Comparison of ENCODE assay signal across 13 mouse cellular contexts in genomic region chr5:139130351-139130750, GRCm38 (mm10). TPM values are rescaled to one million over a fixed set of nuclear protein-coding genes. Genes with fewer than 3 reads are reported as not detected.
DNase-seq lines count a peak whose midpoint lies in the region; ATAC-seq lines count a peak whose summit lies in the region.
"Had no signal": no experiment of that assay in that cellular context is flagged by ENCODE, and none has a peak within 500 bp of the region (broad histone marks: within the 10 kb centered on the region; RNA-seq: fewer than 3 reads in every experiment).

No protein-coding gene starts in this region.

- intact Hi-C loops in heart, postnatal 25 days (cut with DNase I): no loop called here

- no peaks in the 10 kb centered on the region for H3K36me3 ChIP-seq in embryonic facial prominence, embryonic 10.5 days (replicated peaks)
- H3K36me3 ChIP-seq in limb, embryonic 13.5 days: peaks cover 12% of the 10 kb centered on the region
- 0 out of 2 replicates have a peak, but pooled peaks cover 2% of the 10 kb centered on the region for H3K36me3 ChIP-seq in kidney, embryonic 15.5 days

- H3K4me2 ChIP-seq in limb, embryonic 13.5 days (replicated peaks): peak overlapping the region; percentile 85; the same call in 1 of the 2 replicates
- H3K4me2 ChIP-seq in kidney, embryonic 15.5 days: no peak overlapping the region

- H3K4me1 ChIP-seq in embryonic facial prominence, embryonic 10.5 days: peaks cover 11% of the 10 kb centered on the region
- peaks cover 8% of the 10 kb centered on the region; the same call in 1 of the 2 replicates for H3K4me1 ChIP-seq in limb, embryonic 13.5 days
- H3K4me1 ChIP-seq in kidney, embryonic 15.5 days: peaks cover 20% of the 10 kb centered on the region

- DNase-seq in heart, adult 11 months: peak; percentile 85
- no peak for DNase-seq in heart, postnatal 25 days (ENCODE audit: low spot score)
- DNase-seq in brain, adult 2 months (ENCODE audit: low read depth, low spot score): peak; percentile 49
- peak; percentile 9 for DNase-seq in embryonic facial prominence, embryonic 10.5 days (ENCODE audit: low spot score)
- DNase-seq in B cell, adult 2 months: no peak
- DNase-seq: adrenal gland, adult 8-10 months; thymus, postnatal 25 days had no signal

- WGBS in embryonic facial prominence, embryonic 10.5 days: 81% methylated on average over 5 of the region's 5 CpGs
- 75% methylated on average over 5 of the region's 5 CpGs for WGBS in limb, embryonic 13.5 days
- 80% methylated on average over 5 of the region's 5 CpGs for WGBS in kidney, embryonic 15.5 days

- H3K9ac ChIP-seq in limb, embryonic 13.5 days: no peak overlapping the region
- H3K9ac ChIP-seq in kidney, embryonic 15.5 days: no peak overlapping the region

- H3K4me3 ChIP-seq in embryonic facial prominence, embryonic 10.5 days: 0 out of 2 replicates have a peak overlapping the region, but pooled peaks have one; percentile 71
- H3K4me3 ChIP-seq in limb, embryonic 13.5 days: no peak overlapping the region
- H3K4me3 ChIP-seq in kidney, embryonic 15.5 days (replicated peaks): no peak overlapping the region
- H3K4me3 ChIP-seq: erythroblast, embryonic 14.5 days had no signal

- H3K27ac ChIP-seq in embryonic facial prominence, embryonic 10.5 days (replicated peaks): no peak overlapping the region
- no peak overlapping the region for H3K27ac ChIP-seq in limb, embryonic 13.5 days
- H3K27ac ChIP-seq in kidney, embryonic 15.5 days: no peak overlapping the region
- H3K27ac ChIP-seq: kidney, postnatal 0 days had no signal

- H3K9me3 ChIP-seq in embryonic facial prominence, embryonic 10.5 days: no peaks in the 10 kb centered on the region
- H3K9me3 ChIP-seq in limb, embryonic 13.5 days: no peaks in the 10 kb centered on the region
- H3K9me3 ChIP-seq in kidney, embryonic 15.5 days (replicated peaks): no peaks in the 10 kb centered on the region

- H3K27me3 ChIP-seq in embryonic facial prominence, embryonic 10.5 days (replicated peaks; ENCODE audit: low read depth, poor library complexity, severe bottlenecking): peaks cover 51% of the 10 kb centered on the region
- H3K27me3 ChIP-seq in limb, embryonic 13.5 days: peaks cover 30% of the 10 kb centered on the region
- H3K27me3 ChIP-seq in kidney, embryonic 15.5 days: peaks cover 3% of the 10 kb centered on the region
- H3K27me3 ChIP-seq: Patski had no signal

- ATAC-seq in limb, embryonic 13.5 days (ENCODE audit: low FRiP score, low read depth): 0 out of 2 replicates have a peak, but pooled peaks have one; percentile 26
- no peak for ATAC-seq in megakaryocyte, adult 5-6 weeks (ENCODE audit: poor library complexity, severe bottlenecking)
- no peak for ATAC-seq in kidney, embryonic 15.5 days (replicated peaks; ENCODE audit: low FRiP score)
- ATAC-seq: Patski had no signal

RNA-seq across cellular contexts. Expression of gene Prkar1b, which starts 19.4 kb away (rescaled TPM):
- total RNA-seq in heart, postnatal 25 days (2021): 1 to 10 TPM; 1.7 to 2.5 TPM
- polyA plus RNA-seq in embryonic facial prominence, embryonic 10.5 days (2016; fragmentation: Nextera tagmentation; extraction: Ambion mirVana): 7.3 and 9.0 TPM in 2 replicates
- 20.1 and 25.4 TPM in 2 replicates for polyA plus RNA-seq in limb, embryonic 13.5 days (2015; fragmentation: Nextera tagmentation; extraction: Ambion mirVana)
- 0.27 and 0.60 TPM in 2 replicates for total RNA-seq in megakaryocyte, adult 5-6 weeks (2015)
- 0.04 and 0.48 TPM in 2 replicates for total RNA-seq in megakaryocyte, adult 5-6 weeks (2017)
- polyA plus RNA-seq in kidney, embryonic 15.5 days (2015; fragmentation: Nextera tagmentation; extraction: Ambion mirVana): 21.2 and 22.7 TPM in 2 replicates

RNA-seq across cellular contexts. Expression of gene Dnaaf5, which starts 19.7 kb away (rescaled TPM):
- 10 to 100 TPM; 14.5 to 21.9 TPM for total RNA-seq in heart, postnatal 25 days (2021)
- polyA plus RNA-seq in embryonic facial prominence, embryonic 10.5 days (2016; fragmentation: Nextera tagmentation; extraction: Ambion mirVana): 9.6 and 10.6 TPM in 2 replicates
- polyA plus RNA-seq in limb, embryonic 13.5 days (2015; fragmentation: Nextera tagmentation; extraction: Ambion mirVana): 4.4 and 4.7 TPM in 2 replicates
- total RNA-seq in megakaryocyte, adult 5-6 weeks (2015): 5.2 and 5.6 TPM in 2 replicates
- total RNA-seq in megakaryocyte, adult 5-6 weeks (2017): 3.3 and 4.1 TPM in 2 replicates
- 8.7 and 10.4 TPM in 2 replicates for polyA plus RNA-seq in kidney, embryonic 15.5 days (2015; fragmentation: Nextera tagmentation; extraction: Ambion mirVana)

Comparison
In these comparisons a context has a peak if more than half of its experiments do, and no peak if none do; other contexts are left out.
1. DNase-seq: peak in heart, adult 11 months (single experiment), brain, adult 2 months (single experiment) and embryonic facial prominence, embryonic 10.5 days (single experiment); none in heart, postnatal 25 days (single experiment) and B cell, adult 2 months (0 of 2).